Mouse (Mus musculus) thymus, postnatal 0 days (tissue): ENCODE measurements around the gene Slc16a5. TPM values are rescaled to one million over a fixed set of nuclear protein-coding genes. Genes with fewer than 3 reads are reported as not detected.
"Not testable (repeated sequence)": the region's sequence is repeated elsewhere in the genome, so short reads cannot be mapped to it uniquely, and the experiment has no call there.

Source experiments
- DNase-seq: peaks from one replicate; pipeline ENCODE4 v3.0.0-alpha.2; 2015; ENCODE audit warnings: low spot score
- polyA plus RNA-seq: library from polyadenylated mRNA; unstranded; fragments of >200 nt; fragmentation: Nextera tagmentation; extraction: Ambion mirVana; gene quantifications from 2 replicates; pipeline ENCODE4 v1.2.1, GENCODE M21; 2015

The Slc16a5 gene
- polyA plus RNA-seq, 1 experiment from 2014 or later = 206 TPM

DNA sequence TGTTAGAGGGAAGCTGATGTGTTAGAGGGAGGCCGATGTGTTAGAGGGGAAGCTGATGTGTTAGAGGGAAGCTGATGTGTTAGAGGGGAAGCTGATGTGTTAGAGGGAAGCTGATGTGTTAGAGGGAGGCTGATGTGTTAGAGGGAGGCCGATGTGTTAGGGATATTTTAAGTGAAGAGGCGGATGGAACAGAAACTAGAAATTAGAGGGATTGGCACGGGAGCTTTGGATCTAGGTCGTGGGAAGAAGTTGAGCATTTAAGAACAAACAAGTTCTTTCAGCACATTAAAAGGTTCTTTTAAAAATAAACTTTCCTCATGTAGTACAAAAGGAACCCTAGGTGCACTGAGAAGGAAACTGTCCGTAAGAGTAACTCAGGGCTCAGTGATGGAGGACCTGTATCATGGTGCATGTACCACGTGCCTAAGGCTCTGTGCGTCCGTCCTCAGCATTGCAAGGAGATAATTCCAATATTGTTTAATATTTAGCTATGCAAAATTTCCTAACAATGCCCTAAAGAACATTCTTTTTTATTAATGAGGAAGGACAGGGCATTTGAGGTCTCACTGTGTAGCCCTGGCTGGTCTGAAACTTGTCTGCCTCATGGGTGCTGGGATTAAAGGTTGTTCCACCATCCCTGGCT is 16.1 kb downstream of the Slc16a5 start:
- no peak for DNase-seq

DNA sequence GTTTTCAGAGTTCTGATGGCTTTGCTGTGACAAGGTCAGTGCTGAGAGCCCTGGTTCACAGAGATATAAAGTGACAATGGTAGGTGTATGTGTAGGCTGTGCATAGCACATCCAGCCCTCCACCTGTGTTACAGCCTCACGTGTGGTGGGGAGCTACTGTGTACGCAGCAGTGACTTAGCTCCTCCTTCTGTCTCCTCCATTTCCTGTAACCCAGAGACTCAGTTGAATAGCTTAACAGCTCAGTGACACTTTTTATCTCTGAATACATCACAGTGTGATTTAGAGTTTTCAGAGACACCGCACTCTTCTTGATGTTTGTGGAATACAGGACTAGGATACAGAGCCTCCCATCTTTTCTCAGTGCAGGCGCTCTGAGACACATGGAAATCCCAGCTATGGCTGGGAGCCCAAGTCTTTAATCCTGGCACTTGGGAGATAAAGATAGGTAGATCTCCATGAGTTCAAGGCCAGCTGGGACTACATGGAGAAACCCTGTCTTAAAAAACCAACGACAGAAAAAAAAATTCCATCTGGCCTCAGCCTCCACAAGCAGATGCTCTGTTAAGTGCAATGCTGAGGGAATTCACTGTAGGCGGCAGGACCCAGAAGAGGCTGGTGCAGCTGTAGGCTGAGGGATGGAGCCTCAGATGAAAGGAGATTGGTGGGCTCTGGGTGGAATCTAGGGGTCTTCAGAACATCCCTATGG is 19.4 kb downstream of the Slc16a5 start:
- peak; percentile 81 for DNase-seq

DNA sequence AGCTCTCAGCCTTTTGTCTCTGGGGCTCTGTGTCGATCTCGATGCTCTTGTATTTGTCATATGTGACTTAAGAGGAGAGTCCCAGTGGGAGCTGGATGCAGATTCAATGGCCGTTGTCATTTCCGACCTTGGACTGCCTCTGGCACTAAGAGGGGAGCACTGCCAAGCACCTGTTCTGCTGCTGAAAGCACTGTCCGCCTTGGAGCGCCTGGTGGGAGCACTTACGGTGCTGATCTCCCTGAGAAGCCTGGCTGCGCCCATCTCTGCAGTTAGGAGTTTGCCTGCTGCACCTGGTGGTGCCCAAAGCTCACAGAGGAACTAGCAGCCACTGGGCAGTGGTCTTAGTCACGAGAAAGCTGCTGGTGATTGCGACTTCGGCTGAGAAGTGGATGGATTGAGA is 21.0 kb downstream of the Slc16a5 start:
- no peak for DNase-seq

DNA sequence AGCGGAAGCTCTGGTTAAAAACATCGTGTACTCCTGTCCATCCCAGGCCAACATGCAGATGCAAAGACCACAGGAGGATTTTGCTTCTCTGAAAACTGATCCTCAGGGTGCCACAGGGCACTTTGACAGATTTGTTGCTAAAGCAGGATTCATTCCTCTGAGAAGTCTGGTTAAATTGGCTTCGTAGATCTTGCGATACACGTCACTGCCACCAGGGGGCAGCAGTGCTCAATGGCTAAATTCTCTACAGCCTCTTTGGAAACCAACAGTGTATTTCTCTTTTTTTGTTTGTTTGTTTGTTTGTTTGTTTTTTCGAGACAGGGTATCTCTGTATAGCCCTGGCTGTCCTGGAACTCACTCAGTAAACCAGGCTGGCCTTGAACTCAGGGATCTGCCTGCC is 21.5 kb downstream of the Slc16a5 start:
- peak; percentile 83 for DNase-seq

DNA sequence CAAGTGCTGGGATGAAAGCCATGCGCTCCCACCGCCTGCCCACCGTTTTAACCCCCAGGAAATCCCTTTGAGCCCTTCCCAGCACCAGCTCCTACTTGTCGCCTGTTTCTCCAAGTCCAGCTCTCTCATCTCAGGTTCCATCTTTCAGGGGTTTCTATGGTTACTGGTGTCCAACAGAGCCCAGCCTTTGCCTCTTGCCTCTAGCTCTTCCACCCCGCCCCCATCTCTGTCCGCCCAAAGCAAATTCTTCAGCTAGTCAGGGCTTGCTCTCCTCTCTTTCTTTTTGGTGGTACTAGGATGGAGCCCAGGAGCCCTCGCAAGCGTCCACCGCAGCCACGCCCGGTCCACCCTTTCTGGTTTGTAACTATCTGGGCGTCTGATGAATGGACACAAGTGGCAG is 22.9 kb downstream of the Slc16a5 start:
- no peak for DNase-seq

DNA sequence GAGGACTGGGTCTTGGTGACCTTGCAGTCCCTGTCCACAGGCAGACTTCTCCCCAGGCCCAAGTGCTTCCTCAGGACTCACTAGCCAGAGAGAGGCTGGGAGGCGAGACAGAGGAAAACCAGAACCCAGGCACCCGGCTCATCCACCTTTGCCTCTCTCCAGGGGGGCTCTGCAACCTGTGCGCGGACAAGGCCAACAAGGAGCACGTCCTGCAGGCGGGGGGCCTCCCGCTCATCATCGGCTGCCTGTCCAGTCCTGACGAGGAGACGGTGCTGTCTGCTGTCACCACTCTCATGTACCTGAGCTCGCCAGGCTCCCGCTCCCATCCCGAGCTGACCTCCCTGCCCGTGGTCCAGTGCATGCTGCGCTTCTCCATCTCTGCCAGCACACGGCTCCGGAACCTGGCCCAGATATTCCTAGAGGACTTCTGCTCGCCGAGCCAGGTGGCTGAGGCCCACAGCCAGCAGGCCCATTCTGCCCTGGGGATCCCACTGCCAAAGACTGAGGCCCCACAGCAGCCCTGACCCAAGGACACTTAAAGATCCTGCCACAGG is 26.4 kb downstream of the Slc16a5 start:
- DNase-seq = no peak

DNA sequence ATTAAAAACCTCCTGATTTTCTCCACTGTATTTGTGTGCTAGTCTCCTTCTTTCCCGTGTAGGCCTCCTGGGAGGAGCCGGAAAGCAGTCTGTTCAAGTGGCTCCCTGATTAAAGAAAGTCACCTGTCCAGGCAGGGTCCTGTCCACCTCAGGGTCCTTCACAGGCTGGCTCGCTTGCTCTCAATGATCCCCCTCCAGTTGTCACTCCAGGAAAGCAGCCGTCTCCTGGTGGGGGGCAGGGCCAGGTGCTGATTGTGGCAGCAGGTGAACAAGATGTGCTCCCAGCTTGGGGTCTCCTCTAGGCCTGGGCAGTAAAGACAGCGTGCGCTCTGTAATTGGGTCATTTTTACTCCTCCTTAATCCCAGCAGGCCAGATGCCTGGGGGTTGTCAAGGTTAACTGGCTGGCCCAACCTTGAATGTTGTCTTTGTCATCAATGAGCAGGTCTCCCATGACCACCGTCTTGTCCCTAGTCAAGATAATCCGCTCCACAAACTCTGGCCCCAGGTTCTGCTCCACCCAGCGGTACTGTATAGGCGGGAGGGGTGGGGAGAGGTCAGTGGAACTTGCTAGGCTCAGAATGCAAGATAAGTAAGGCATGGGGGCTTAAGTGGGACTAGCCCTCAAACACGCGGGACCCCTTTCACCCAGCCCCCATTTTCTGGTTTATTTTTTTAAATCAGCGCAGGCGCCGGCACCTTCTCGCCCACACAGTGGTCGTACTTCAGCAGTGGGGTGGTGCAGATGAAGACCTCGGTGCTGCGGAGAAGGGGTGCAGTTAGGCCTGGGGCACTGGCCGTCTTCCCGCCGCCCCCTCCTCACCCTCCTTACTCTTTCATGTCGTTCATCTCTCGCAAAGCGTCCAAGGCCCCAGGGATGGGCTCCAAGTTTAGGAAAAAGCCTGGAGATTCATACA is 28.4 kb downstream of the Slc16a5 start:
- DNase-seq = no peak

DNA sequence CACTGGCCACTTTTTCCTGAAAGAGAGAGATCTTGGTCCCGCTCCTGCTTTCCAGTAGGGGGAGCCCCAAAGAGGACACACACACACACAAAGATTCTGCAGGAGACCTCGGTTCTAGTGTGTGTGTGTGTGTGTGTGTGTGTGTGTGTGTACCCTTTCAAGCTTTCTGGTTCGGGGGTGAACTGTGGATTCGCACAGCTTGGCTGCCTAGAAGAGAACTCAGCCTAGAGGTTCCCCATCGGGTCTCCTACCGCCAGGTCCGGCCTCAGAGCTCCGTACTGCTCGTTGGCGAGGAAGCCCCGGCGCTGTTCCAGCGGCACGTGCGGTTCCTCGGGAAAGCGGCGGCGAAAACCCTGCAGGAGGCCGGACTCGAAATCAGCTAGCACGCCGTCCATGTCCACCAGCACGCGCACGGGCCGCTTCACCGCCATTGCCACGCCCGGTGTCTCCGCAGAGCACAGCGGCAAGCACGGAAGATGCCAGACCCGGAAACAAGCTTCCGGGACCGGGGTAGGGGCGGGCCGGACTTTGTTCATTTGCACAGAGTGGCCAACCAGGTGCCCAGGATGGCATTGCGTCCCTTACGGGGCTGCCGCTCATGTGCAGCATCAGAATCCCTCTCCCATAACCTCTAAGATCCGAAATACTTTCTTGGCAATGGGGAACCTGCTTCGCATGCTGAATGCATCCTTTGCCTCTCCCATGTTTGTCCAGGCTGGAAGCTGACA is 29.2 kb downstream of the Slc16a5 start, which contains the start of gene Nt5c:
Gene Nt5c (minus strand): TSS at position 507 of the 728 bp plus-strand sequence.
- peak; percentile 87 for DNase-seq

DNA sequence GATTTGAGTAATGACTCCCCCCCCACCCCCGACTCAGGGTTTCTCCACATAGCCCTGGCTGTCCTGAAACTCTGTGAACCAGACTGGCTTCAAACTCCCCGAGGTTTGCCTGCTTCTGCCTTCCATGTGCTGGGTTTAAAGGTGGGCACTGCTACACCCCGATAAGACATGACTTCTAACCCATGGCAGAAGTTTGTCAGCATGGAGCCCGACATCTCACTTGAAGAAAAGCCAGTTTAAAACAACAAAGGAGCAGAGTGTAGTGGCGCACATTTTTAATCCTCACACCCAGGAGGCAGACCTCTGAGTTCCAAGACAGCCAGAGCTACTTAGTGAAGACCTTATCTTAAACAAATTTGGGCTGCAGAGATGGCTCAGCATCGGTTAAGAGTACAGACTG is 30.1 kb downstream of the Slc16a5 start:
- DNase-seq = no peak

DNA sequence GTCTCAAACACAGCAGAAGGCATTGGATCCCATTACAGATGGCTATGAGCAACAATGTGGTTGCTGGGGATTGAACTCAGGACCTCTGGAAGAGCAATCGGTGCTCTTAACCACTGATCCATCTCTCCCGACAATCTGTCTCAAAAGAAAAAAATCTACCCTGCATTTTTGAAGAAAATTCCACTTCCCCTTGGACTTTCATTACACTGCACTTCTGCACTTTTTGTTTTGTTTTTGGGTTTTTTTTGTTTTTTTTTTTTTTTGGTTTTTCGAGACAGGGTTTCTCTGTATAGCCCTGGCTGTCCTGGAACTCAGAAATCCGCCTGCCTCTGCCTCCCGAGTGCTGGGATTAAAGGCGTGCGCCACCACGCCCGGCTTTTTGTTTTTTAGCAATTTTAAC is 34.3 kb downstream of the Slc16a5 start:
- DNase-seq = not testable (repeated sequence)

DNA sequence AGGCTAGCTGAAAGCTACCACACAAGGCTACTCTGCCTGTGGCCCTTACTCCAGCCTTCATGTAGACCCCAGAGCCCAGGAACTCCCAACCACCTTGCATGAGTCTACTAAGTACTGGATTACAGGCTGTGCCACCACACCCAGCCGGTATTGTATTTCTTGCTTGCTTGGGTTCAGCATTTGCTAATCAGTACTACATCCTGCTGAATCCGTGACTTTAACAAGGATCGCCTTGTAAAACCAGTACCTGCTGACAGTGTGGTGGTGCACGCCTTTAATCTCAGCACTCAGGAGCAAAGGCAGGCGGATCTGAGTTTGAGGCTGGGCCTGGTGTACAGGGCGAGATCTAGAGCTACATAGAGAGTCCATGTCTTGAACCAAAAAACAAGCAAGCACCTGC is 40.4 kb downstream of the Slc16a5 start:
- no peak for DNase-seq

DNA sequence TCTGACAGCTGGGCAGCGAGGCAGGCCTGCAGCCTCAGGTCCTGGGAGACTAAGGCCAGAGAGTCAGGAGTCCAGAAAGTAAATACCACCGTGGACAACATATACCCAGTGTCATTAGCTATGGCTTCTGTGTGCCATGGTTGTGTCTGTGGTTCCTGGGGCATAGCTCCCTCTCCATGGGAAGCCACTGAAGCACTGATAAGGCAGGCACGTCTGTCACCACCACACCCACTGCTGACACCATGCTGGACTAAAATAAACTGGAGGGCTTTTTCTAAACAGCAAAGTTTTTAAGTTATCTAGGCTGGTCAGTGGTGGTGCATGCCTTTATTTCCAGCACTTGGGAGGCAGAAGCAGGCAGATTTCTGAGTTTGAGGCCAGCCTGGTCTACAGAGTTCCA is 44.3 kb downstream of the Slc16a5 start:
- no peak for DNase-seq

DNA sequence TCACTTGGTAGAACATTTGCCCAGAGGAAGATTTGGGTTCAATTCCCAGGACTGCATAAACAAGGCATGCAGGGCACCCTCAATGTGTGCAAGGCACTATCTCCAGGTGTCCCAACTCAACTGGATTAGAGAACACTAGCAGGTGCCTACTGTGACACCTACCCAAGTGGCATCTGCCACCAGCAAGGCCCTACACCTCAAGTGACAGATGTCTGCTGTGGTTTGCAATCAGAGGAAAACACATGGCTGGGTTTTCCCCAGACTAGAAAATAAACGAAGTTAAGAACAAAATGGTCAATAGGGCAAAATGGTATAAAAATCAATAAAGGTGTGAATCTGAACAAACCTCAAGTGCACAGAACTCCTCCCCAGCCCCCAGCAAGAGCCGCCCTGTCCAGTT is 45.8 kb downstream of the Slc16a5 start:
- peak; percentile 65 for DNase-seq

DNA sequence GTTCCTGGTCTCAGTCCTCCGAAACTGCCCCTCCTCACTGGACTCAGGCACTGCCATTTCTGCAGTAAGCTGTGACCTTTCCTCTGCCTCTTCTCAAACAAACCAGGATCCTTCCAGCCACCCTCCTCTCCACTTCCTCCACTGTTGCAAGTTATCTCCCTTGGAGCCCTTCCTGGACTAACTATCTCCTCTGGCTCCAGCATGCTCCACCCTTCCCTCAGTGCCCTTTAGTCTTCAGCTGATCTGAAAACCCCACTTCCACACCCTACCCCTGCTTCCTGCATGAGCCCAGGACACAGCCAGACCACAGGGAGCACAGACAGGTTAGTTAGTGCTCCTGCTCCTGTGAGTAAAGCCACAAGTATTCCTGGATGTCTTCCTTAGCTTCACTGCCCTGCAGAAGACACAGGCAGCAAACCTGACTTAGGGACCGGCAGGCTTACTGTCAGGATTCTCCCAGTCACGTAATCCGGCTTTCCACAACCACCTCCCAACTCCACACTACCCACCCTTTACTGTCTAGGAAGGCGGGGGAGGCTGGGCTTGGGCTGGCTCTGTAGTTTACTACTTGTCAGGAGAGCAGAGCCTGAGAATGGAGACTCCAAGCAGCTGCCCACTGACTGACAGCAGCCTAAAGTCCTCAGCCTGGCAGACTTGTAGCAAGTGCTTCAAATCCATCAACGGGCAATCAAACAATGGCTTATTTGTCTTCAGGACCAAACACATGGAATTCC is 47.7 kb downstream of the Slc16a5 start:
- DNase-seq = no peak

DNA sequence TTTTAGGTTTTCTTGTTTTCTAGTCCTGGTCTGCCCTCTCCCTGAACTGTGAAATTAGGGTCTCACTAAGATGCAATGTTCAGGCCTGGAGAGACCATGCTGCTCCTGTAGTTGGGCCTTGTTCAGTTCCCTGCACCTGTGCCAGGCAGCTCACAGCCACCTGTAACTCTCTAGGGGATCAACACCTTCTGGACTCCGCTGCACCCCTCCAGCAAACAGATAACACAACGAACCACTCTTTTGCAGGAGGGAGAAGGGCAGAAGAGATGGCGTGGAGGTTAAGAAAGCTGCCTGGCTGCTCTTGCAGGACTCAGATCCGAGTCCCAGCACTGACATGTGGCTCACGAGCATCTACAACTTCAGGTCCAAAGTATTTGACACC is 48.2 kb downstream of the Slc16a5 start:
- peak; percentile 18 for DNase-seq

DNA sequence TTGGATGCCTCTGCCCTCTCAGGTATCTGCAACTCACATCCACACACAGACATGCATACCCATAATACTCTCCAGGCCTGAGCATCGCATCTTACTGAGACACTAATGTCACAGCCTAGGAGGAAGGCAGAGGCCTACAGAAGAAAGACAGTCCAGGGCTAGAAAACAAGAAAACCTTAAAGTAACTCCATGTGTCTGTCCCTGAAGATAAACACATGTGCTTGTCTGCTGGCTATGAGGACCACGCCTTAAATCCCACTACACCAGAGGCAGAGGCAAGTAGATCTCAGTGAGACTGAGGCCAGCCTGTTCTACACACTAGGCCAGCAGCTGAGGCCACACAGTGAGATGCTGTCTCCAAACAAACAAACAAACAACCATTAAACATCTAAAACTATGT is 48.8 kb downstream of the Slc16a5 start:
- no peak for DNase-seq

DNA sequence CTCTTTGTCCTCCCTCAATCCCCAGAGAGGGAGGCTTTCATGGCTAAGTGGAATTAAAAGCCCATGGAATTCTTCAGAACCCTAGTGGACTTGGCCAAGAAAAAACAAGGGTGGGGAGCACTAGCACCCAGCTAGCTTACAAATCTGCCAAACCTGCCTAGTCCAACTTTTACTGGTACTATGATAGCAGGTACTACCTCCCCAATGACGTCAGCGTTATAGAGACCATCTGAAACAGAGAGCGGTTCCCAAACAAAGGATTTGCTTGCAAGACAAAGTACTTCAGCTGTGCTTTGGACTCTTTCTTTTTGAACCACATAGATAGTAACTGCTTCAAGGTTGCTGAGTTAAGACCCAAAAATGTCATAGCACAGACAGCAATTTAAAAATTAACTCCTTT is 49.7 kb downstream of the Slc16a5 start:
- no peak for DNase-seq

DNA sequence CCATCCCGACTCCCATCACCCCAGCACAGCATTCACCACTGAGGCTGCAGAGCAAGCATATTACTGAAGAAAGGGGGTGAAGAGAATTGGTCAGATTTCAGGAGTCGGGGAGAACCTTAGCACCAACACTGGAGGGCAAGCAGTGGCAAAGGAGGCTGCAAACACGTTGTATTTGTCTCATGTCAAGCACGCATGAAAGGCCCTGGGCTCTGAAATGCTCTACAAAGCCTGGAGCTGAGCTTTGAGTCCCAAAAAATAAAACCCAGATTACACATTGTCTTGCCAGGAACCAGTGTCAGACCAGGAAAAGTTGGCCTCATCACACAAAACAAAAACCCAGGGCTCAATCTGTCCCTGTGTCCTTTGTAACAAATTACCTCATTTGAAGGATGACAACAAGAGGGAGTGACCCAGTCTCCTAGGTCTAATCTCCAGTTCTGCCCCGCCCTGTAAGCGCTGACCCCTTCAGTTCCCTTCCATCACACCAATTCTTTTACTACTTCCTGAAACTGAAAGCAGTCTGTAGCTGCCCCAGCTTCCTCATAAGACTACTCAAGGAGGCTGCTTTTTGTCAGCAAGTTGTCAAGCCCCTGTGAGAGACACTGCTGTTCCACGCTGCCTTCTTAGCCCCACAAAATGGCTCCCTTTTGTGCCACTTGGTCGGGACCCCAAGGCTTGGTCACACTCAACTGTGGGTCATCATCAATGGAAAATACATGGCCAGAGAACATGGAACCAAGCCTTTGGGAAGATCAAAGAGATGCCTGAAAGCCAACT is 50.3 kb downstream of the Slc16a5 start:
- peak; percentile 58 for DNase-seq
